Mouse (Mus musculus) urinary bladder, adult 2 months (tissue): ENCODE measurements at regions not wholly inside any gene's neighbourhood (a gene's known extent, or its start where the extent isn't known, plus 50 kb on each side); places are given as distances from the start of the nearest gene placed in this dataset.

Experiments used
- DNase-seq: peaks from one replicate; pipeline ENCODE4 v3.0.0; 2022; ENCODE audit warnings: low spot score

GRCm38 (mm10) chr13:56021716-56022115, 114.4 kb downstream of the H2afy start:
- DNase-seq = no peak

- no peak for DNase-seq
Observed at GRCm38 (mm10) chr13:56014006-56014405, 122.2 kb downstream of the H2afy start.

- DNase-seq = no peak
Observed at GRCm38 (mm10) chr13:56010416-56010815, 125.7 kb downstream of the H2afy start.

- no peak for DNase-seq
Observed at GRCm38 (mm10) chr13:56006827-56007226, 129.3 kb downstream of the H2afy start.

GRCm38 (mm10) chr13:56005746-56006145, 130.4 kb downstream of the H2afy start:
- DNase-seq = peak; percentile 17

- DNase-seq = no peak
Observed at GRCm38 (mm10) chr13:56003724-56004393, 132.3 kb downstream of the H2afy start.

- DNase-seq = no peak
Observed at GRCm38 (mm10) chr13:55995255-55995654, 140.9 kb downstream of the H2afy start.

- no peak for DNase-seq
Observed at GRCm38 (mm10) chr13:55994460-55994859, 141.7 kb downstream of the H2afy start.

GRCm38 (mm10) chr13:55992699-55993098, 143.5 kb downstream of the H2afy start:
- DNase-seq = no peak

GRCm38 (mm10) chr13:55991216-55991615, 144.9 kb downstream of the H2afy start:
- DNase-seq = no peak

- no peak for DNase-seq
Observed at GRCm38 (mm10) chr13:55990186-55990585, 146.0 kb downstream of the H2afy start.

GRCm38 (mm10) chr13:55989401-55989800, 146.8 kb downstream of the H2afy start:
- no peak for DNase-seq

- no peak for DNase-seq
Observed at GRCm38 (mm10) chr13:55985396-55985795, 149.4 kb upstream of the Pitx1 start.

GRCm38 (mm10) chr13:55984772-55985171, 148.8 kb upstream of the Pitx1 start:
- DNase-seq = no peak

GRCm38 (mm10) chr13:55983851-55984250, 147.9 kb upstream of the Pitx1 start:
- no peak for DNase-seq

GRCm38 (mm10) chr13:55981041-55981440, 145.0 kb upstream of the Pitx1 start:
- DNase-seq = no peak

- DNase-seq = no peak
Observed at GRCm38 (mm10) chr13:55977902-55978301, 141.9 kb upstream of the Pitx1 start.

- DNase-seq = no peak
Observed at GRCm38 (mm10) chr13:55976911-55977381, 141.0 kb upstream of the Pitx1 start.

- no peak for DNase-seq
Observed at GRCm38 (mm10) chr13:55974105-55974504, 138.1 kb upstream of the Pitx1 start.

GRCm38 (mm10) chr13:55970687-55971086, 134.7 kb upstream of the Pitx1 start:
- no peak for DNase-seq

- DNase-seq = no peak
Observed at GRCm38 (mm10) chr13:55969473-55969872, 133.5 kb upstream of the Pitx1 start.

- no peak for DNase-seq
Observed at GRCm38 (mm10) chr13:55967151-55967550, 131.2 kb upstream of the Pitx1 start.

GRCm38 (mm10) chr13:55963005-55963620, 127.1 kb upstream of the Pitx1 start:
- peak; percentile 63 for DNase-seq
